Mouse (Mus musculus) gonadal fat pad, adult 2 months (tissue): ENCODE measurements around the gene Reln. TPM values are rescaled to one million over a fixed set of nuclear protein-coding genes. Genes with fewer than 3 reads are reported as not detected.

ENCODE experiments used
- DNase-seq: peaks from one replicate; pipeline ENCODE4 v3.0.0-alpha.2; 2012; ENCODE audit warnings: low read depth
- polyA plus RNA-seq: library from polyadenylated mRNA; depleted of rRNA; stranded (reverse); fragments of >200 nt; gene quantifications from 2 replicates; pipeline ENCODE4 v1.2.3, GENCODE M21; 2012; rRNA removed

Gene Reln
- polyA plus RNA-seq, result 7.8 and 10.6 TPM in 2 replicates

DNA sequence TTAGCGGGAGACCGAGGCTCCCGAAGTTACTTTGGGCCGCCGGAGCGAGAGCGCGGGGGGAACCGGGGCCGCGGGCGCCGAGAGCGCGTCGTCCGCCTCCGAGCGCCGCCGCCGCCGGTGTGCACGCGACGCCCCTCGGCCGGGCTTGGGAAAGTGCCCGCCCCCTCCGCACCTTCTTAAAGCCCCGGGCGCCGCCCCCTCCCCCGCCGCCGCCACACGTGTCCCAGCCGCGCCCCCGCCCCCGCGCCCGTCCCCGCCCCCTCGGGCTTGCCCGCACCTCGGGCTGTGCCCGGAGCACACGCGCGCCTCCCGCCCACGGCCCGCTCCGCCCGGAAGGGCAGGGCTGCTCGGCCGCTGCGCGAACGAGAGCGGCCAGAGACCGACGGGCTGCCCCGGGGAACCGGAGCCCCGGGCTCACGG lies at the start of gene Reln:
Gene Reln (minus strand): TSS at position 147 of the 420 bp plus-strand sequence.
- DNase-seq, result no peak

GRCm38 (mm10) chr5:22388502-22388901 lies 44.0 kb upstream of the Reln start:
- DNase-seq, result no peak

- DNase-seq, result no peak
Observed at GRCm38 (mm10) chr5:22360510-22360909, 16.0 kb upstream of the Reln start.

GRCm38 (mm10) chr5:22348412-22348811 lies 3.9 kb upstream of the Reln start:
- DNase-seq, result no peak

- DNase-seq, result no peak
Observed at GRCm38 (mm10) chr5:22347732-22348131, 3.2 kb upstream of the Reln start.

DNA sequence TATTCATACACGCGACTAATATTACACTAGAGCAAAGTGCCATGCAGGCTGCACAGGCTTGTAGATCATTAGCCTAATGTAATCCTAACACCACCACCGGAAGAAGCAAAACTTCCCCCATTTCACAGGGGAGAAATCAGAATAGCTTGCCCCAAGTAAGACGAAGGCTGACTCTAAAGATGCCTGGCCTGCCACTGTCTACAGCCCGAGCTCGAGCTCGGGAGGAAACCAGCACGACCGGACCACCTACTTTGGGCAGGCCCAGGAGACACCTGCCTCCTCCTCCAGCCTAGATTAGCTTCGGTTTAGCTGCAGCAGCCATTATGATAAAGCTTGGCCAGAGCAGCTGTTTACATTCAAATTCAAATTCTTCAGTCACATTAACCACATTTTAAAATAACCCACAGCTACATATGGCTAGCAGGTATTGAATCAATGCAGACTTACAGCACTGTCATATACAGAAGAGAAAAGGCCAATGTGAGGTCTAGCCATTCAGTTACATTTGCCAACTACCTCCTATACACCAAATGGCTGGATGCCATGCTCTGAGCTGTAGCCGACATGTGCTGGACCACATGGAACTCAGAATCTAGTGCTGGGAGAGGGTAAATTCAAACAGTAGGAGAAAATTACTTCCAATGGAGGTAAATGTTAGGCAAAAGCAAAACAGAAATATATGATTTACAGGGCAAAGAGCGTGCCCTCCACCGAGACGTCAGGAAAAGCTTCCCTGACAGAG lies 1.6 kb upstream of the Reln start:
- no peak for DNase-seq

DNA sequence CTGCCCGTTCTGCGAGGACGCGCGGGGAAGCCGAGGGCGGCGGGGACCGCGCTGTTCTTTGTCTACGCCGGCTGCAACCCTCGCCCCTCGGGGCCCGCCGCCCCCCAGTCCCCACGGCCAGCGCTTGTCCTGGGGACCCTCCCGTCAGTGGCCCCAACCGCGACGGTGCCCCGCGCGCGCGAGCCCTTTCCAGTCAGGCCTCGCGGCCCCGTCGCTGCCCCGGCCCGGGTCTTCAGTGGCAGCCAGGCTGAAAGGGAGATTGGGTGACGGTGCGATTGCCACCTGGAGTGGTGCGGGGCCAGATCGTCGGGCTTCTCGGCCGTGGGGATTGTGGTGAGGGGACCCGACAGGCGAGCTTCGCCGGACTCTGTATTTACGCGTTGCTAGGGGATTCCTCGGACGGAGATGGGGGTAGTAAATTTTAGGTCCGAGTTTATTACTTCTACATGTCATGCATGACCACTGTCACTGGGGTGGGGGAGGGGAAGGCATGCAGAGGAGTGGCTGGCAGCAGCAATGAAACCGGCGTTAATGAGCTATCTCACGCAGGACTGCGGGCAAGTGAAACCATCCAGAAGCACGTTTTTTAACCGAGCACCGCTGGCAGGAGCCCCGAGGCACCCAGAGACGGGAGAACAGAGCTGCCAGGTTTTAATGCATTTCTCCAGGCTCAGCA lies 612 bp upstream of the Reln start:
- no peak for DNase-seq

DNA sequence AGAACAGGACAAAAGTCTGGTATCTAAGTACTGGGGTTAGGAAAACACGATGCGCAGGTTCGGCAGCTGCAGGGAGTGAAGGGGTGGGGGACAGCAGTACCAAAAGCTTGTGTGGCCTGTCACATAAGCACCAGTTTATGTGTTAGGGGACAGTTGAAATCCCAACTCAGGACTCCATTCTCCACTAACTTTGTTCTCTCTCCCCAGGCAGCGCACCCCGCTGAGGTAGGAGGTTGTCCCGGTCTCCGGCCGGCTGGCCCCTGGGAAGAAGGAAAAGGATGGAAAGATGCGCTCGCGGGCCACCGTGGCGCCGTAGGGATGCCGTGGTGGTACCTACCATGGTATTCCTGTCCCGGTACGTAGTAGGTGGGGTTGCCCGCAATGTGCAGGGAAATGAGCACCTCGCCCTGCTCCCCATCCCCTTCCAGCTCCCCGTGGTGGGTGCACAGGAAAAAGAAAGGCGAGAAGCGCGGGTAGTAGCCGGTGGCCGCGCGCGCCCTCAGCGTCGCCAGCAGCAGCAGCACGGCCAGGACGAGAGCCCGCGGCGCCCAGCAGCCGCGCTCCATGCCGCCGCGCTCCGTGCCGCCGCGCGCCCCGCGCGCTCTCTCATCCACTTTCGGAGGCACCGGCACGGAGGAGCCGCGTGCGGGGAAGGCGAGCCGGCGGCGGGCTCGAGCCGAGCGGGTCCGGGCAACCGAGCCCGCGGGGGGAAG lies 503 bp downstream of the Reln start:
- DNase-seq, result no peak

DNA sequence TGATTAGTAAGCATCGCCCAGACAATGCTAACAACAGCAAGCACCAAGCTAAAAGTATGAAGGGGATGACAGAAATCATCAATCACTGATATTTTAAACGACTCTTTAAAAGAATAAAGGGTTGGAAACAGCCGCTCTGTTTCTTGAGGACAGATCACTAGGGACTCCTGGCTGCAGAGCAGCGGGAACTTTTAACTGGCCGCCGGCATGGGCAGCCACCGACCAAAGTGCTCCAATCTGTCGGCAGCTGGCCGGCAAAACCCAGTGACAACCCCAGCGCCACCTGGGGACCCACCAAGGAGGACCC lies 1.0 kb downstream of the Reln start:
- DNase-seq, result no peak

GRCm38 (mm10) chr5:22342461-22342860 lies 2.0 kb downstream of the Reln start:
- DNase-seq, result no peak

DNA sequence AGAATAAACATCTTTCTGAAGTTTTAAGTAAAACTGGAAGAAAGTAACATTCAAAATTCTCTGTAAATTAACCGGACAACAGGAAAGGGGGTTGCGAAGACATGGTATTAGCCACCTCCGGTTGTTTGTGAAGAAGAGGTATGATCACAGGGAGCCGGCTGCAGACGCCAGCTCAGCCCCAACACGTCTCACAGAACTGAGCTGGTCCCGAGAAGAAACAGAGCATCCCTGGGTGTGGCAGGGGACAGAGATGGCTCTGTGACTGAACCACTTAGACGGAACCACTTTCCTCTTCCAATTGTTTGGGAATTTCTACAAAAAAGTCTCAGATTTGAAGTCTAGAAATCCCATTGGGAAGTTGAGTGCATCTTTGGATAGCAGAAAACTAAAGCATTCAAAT lies 3.5 kb downstream of the Reln start:
- DNase-seq, result no peak

DNA sequence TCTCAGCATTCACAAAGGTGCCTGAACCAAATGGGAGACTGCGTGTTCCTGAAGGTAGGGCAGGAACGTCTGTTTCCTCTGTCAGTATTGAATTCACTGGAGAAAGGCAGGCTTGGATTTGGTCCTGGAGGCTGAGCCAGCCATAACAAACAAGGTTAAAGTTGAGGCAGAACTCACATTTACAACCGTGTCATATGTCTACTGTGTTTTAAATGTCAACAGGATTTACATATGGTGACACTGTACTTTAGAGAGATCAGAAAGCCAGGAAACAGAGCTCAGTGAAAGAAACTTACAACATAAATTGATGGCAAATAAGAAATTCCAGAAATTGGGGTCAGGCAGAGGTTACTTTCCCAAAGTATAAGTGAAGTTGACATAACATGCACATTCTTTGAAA lies 9.1 kb downstream of the Reln start:
- DNase-seq, result no peak

- no peak for DNase-seq
Observed at GRCm38 (mm10) chr5:22330802-22331201, 13.7 kb downstream of the Reln start.

DNA sequence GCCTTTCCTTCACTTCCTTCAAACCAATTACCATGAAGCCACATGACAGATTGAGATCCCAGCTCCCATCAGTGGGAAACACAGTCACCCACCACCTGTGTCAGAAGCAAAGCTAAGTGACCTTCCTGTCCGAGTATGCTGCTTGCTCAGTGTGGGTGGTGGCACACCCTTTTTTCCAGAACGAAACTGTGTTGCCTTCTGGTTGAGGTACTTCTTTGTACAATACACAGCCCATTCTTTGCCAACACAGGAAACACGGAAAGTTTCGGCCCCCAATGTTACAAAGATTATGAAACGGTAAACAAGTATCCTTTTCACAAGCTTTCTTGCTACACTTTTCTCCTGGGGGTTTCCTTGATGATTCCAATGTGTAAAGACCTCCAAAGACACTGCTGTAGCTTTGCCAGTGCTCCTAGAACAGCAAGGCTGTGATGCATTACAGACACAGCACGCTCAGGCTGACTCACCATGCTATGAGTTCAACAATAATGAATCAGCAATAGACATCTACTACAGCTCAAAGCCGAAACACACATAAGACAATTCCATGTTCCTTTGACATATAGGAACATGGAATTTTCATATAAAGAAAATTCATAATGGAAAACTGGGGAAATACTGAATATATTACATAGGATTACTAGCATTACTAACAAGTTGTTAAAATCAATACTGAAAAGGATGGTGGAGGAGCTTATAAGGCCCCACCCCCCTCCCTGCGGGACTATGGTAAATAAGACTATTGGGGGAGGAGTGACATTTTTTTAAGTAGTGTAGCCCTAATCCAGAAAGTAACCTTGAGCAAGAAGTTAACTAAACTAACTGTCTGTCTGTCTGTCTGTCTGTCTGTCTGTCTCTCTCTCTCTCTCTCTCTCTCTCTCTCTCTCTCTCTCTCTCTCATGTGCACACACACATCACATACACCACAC lies 15.8 kb downstream of the Reln start:
- no peak for DNase-seq

- DNase-seq, result no peak
Observed at GRCm38 (mm10) chr5:22327170-22327569, 17.3 kb downstream of the Reln start.

DNA sequence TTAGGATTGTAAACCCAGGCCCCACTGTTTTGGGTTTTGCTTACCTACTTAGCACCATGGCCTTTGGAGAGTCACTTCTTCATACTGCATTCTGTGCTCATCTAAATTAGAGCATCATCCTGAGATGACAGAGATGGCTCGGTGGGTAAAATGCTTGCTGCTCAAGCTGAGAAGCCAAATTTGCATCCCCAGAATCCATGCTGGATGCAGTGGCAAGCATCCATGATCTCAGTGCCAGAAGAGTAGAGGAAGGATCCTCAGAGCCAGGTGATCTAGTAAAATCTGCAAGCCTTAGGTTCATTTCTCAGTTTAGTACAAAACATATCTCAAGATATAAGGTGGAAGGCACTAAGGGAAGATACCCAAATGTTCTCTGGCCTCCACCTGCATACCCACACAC lies 20.7 kb downstream of the Reln start:
- DNase-seq, result no peak

GRCm38 (mm10) chr5:22317807-22318206 lies 26.7 kb downstream of the Reln start:
- no peak for DNase-seq

GRCm38 (mm10) chr5:22316471-22316870 lies 28.0 kb downstream of the Reln start:
- no peak for DNase-seq

- no peak for DNase-seq
Observed at GRCm38 (mm10) chr5:22315990-22316389, 28.5 kb downstream of the Reln start.

- DNase-seq, result no peak
Observed at GRCm38 (mm10) chr5:22312995-22313394, 31.5 kb downstream of the Reln start.

- no peak for DNase-seq
Observed at GRCm38 (mm10) chr5:22311046-22311445, 33.5 kb downstream of the Reln start.

DNA sequence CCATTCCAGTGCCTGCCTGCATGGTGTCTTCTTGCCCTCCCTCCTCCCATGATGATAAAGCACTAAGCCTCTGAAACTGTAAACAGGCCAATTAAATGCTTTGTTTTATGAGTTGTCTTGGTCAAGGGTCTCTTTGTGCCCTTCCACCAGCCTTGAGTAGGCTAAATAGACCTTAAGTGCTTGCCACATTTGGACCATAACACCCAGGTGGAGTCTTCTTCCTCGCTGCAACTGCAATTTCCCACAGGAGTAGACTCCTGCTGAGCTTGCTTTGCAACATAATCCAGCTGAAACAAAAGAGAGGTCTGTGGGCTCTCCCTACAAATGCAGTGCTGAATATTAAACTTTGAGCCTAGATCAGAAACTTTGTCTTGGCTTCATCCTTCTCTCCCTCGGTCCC lies 35.5 kb downstream of the Reln start:
- no peak for DNase-seq
